Mouse (Mus musculus): Measurements from ENCODE around the gene Ghrhr.

Gene Ghrhr

GRCm38 (mm10) chr6:55437919-55438318, 61.8 kb downstream of the Ghrhr start:
- no peak for DNase-seq (ENCODE audit: low read depth in 1 of 2, low spot score in 2 of 2)

Measured in monocyte, adult 2 months (primary cell).